Mouse (Mus musculus): ENCODE measurements at regions not wholly inside any gene's neighbourhood (a gene's known extent, or its start where the extent isn't known, plus 50 kb on each side); places are given as distances from the start of the nearest gene placed in this dataset.
"Not testable (repeated sequence)": the region's sequence is repeated elsewhere in the genome, so short reads cannot be mapped to it uniquely, and the experiment has no call there.

GRCm38 (mm10) chr7:137522450-137522849, 85.0 kb downstream of the Glrx3 start:
- no peak for ATAC-seq

GRCm38 (mm10) chr7:137533476-137533875, 96.1 kb downstream of the Glrx3 start:
- ATAC-seq = no peak

GRCm38 (mm10) chr7:137549991-137550390, 112.6 kb downstream of the Glrx3 start:
- peak; percentile 41 for ATAC-seq

- no peak for ATAC-seq
Measured at GRCm38 (mm10) chr7:137552551-137553198, 115.3 kb downstream of the Glrx3 start.

GRCm38 (mm10) chr7:137555481-137555880, 118.1 kb downstream of the Glrx3 start:
- ATAC-seq = no peak

- ATAC-seq = no peak
Measured at GRCm38 (mm10) chr7:137557439-137557838, 120.0 kb downstream of the Glrx3 start.

GRCm38 (mm10) chr7:137558871-137559270, 121.5 kb downstream of the Glrx3 start:
- ATAC-seq = no peak

- no peak for ATAC-seq
Measured at GRCm38 (mm10) chr7:137570199-137570598, 132.8 kb downstream of the Glrx3 start.

- no peak for ATAC-seq
Measured at GRCm38 (mm10) chr7:137575491-137575890, 138.1 kb downstream of the Glrx3 start.

- peak; percentile 87 for ATAC-seq
Measured at GRCm38 (mm10) chr7:137576251-137576650, 138.8 kb downstream of the Glrx3 start.

- ATAC-seq = no peak
Measured at GRCm38 (mm10) chr7:137583556-137583955, 146.1 kb downstream of the Glrx3 start.

- ATAC-seq = not testable (repeated sequence)
Measured at GRCm38 (mm10) chr7:137584916-137585315, 147.5 kb downstream of the Glrx3 start.

- ATAC-seq = no peak
Measured at GRCm38 (mm10) chr7:137593570-137593969, 156.2 kb downstream of the Glrx3 start.

- ATAC-seq = no peak
Measured at GRCm38 (mm10) chr7:137595567-137595966, 158.2 kb downstream of the Glrx3 start.

GRCm38 (mm10) chr7:137596161-137596560, 158.7 kb downstream of the Glrx3 start:
- no peak for ATAC-seq

GRCm38 (mm10) chr7:137603039-137603438, 165.6 kb downstream of the Glrx3 start:
- no peak for ATAC-seq

GRCm38 (mm10) chr7:137609752-137610151, 172.3 kb downstream of the Glrx3 start:
- ATAC-seq = no peak

GRCm38 (mm10) chr7:137611363-137611762, 173.9 kb downstream of the Glrx3 start:
- ATAC-seq = no peak

- no peak for ATAC-seq
Measured at GRCm38 (mm10) chr7:137611891-137612522, 174.6 kb downstream of the Glrx3 start.

- ATAC-seq = no peak
Measured at GRCm38 (mm10) chr7:137618406-137619133, 181.2 kb downstream of the Glrx3 start.

- ATAC-seq = no peak
Measured at GRCm38 (mm10) chr7:137619286-137619789, 181.9 kb downstream of the Glrx3 start.

- no peak for ATAC-seq
Measured at GRCm38 (mm10) chr7:137628266-137628665, 190.9 kb downstream of the Glrx3 start.

GRCm38 (mm10) chr7:137629540-137629939, 192.1 kb downstream of the Glrx3 start:
- no peak for ATAC-seq

GRCm38 (mm10) chr7:137648621-137649020, 211.2 kb downstream of the Glrx3 start:
- no peak for ATAC-seq

Data from CD4-positive, CD25-positive, alpha-beta regulatory T cell, adult 4 months (primary cell).